Mouse (Mus musculus): ENCODE results near the gene Gm45213. TPM values are rescaled to one million over a fixed set of nuclear protein-coding genes. Genes with fewer than 3 reads are reported as not detected.

The Gm45213 gene
- polyA plus RNA-seq, 1 experiment from 2014 or later = not detected

DNA sequence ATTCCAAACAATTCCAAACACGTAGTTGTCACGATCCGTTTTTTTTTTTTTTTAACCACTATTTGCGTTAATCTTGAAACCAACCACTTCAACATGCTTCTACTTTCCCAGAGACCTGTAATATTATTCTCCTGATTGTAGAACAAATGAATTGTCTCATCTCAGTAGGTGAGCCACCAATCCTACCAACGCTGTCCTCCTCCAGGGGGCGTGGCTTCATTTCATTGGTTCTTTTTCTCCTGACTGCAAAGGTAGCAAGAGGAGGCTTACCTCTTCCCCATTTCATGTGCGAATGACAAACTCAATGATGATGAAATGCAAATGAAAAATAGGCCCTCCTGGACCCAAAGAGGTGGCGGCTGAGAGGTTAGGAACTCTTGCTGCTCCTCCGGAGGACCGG, 38.3 kb upstream of the Gm45213 start:
- no peak for TF ChIP-seq EP300 (IDR thresholded peaks at IDR 0.05; ENCODE audit: low read depth)
- TF ChIP-seq CTCF (IDR thresholded peaks at IDR 0.05; ENCODE audit: low read depth) = no peak
- H3K27me3 ChIP-seq (ENCODE audit: insufficient read depth, low read length) = no peaks in the 10 kb centered on the region
- H3K27ac ChIP-seq (ENCODE audit: low read depth) = no peak overlapping the region
- WGBS (ENCODE audit: insufficient replicate concordance) = 77% methylated on average over 10 of the region's 10 CpGs
- H3K4me3 ChIP-seq (ENCODE audit: low read depth, low read length) = no peak overlapping the region
- no peak overlapping the region for H3K4me2 ChIP-seq (ENCODE audit: low read depth, low read length)
- H3K9ac ChIP-seq (replicated peaks) = no peak overlapping the region
- no peaks in the 10 kb centered on the region for H3K4me1 ChIP-seq (ENCODE audit: insufficient read depth)
- no peaks in the 10 kb centered on the region for H3K36me3 ChIP-seq (replicated peaks; ENCODE audit: insufficient read depth, low read length)
- ATAC-seq (no peak; the same call in 1 of the 2 replicates), DNase-seq (no peak)
- H3K9me3 ChIP-seq (ENCODE audit: low read length) = no peaks in the 10 kb centered on the region

- no peaks in the 10 kb centered on the region for H3K4me1 ChIP-seq (ENCODE audit: insufficient read depth)
- H3K9ac ChIP-seq (replicated peaks) = no peak overlapping the region
- no peak overlapping the region for H3K4me3 ChIP-seq (ENCODE audit: low read depth, low read length)
- TF ChIP-seq CTCF (IDR thresholded peaks at IDR 0.05; ENCODE audit: low read depth) = no peak
- no peak for TF ChIP-seq EP300 (IDR thresholded peaks at IDR 0.05; ENCODE audit: low read depth)
- H3K9me3 ChIP-seq (ENCODE audit: low read length) = no peaks in the 10 kb centered on the region
- ATAC-seq (no peak), DNase-seq (no peak)
- no peaks in the 10 kb centered on the region for H3K36me3 ChIP-seq (replicated peaks; ENCODE audit: insufficient read depth, low read length)
- H3K4me2 ChIP-seq (ENCODE audit: low read depth, low read length) = no peak overlapping the region
- H3K27me3 ChIP-seq (ENCODE audit: insufficient read depth, low read length) = no peaks in the 10 kb centered on the region
- 79% methylated on average over 11 of the region's 11 CpGs for WGBS (ENCODE audit: insufficient replicate concordance)
- no peak overlapping the region for H3K27ac ChIP-seq (ENCODE audit: low read depth)
These were observed 35.1 kb upstream of the Gm45213 start for GRCm38 (mm10) chr7:66008161-66008891.

- H3K27me3 ChIP-seq (ENCODE audit: insufficient read depth, low read length) = no peaks in the 10 kb centered on the region
- H3K4me3 ChIP-seq (ENCODE audit: low read depth, low read length) = no peak overlapping the region
- H3K9ac ChIP-seq (replicated peaks) = no peak overlapping the region
- H3K36me3 ChIP-seq (replicated peaks; ENCODE audit: insufficient read depth, low read length) = no peaks in the 10 kb centered on the region
- no peaks in the 10 kb centered on the region for H3K4me1 ChIP-seq (ENCODE audit: insufficient read depth)
- TF ChIP-seq CTCF (IDR thresholded peaks at IDR 0.05; ENCODE audit: low read depth) = no peak
- ATAC-seq (no peak), DNase-seq (no peak)
- WGBS (ENCODE audit: insufficient replicate concordance) = 82% methylated on average over 16 of the region's 16 CpGs
- no peaks in the 10 kb centered on the region for H3K9me3 ChIP-seq (ENCODE audit: low read length)
- no peak overlapping the region for H3K4me2 ChIP-seq (ENCODE audit: low read depth, low read length)
- H3K27ac ChIP-seq (ENCODE audit: low read depth) = no peak overlapping the region
These were observed 34.5 kb upstream of the Gm45213 start for GRCm38 (mm10) chr7:66008892-66009273.

- TF ChIP-seq CTCF (IDR thresholded peaks at IDR 0.05; ENCODE audit: low read depth) (no peak), EP300 (IDR thresholded peaks at IDR 0.05; ENCODE audit: low read depth) (no peak)
- 56% methylated on average over 6 of the region's 6 CpGs for WGBS (ENCODE audit: insufficient replicate concordance)
- H3K4me2 ChIP-seq (ENCODE audit: low read depth, low read length) = no peak overlapping the region
These were observed 32.9 kb upstream of the Gm45213 start for GRCm38 (mm10) chr7:66010518-66010917.

GRCm38 (mm10) chr7:66027747-66028146, 15.7 kb upstream of the Gm45213 start:
- ATAC-seq = no peak
- Histone ChIP-seq H3K9ac (replicated peaks) (no peak overlapping the region), H3K27ac (ENCODE audit: low read depth) (no peak overlapping the region), H3K4me2 (ENCODE audit: low read depth, low read length) (no peak overlapping the region), H3K36me3 (replicated peaks; ENCODE audit: insufficient read depth, low read length) (no peaks in the 10 kb centered on the region), H3K9me3 (ENCODE audit: low read length) (no peaks in the 10 kb centered on the region), H3K27me3 (ENCODE audit: insufficient read depth, low read length) (no peaks in the 10 kb centered on the region), H3K4me1 (ENCODE audit: insufficient read depth) (no peaks in the 10 kb centered on the region), H3K4me3 (ENCODE audit: low read depth, low read length) (no peak overlapping the region)
- no peak for DNase-seq
- TF ChIP-seq CTCF (IDR thresholded peaks at IDR 0.05; ENCODE audit: low read depth) (peak; percentile 45), EP300 (IDR thresholded peaks at IDR 0.05; ENCODE audit: low read depth) (no peak)
- whole genome bisulfite sequencing (ENCODE audit: insufficient replicate concordance) = 82% methylated on average over 2 of the region's 2 CpGs

More at GRCm38 (mm10) chr7:66010518-66010917, 32.9 kb upstream of the Gm45213 start:
- ATAC-seq (no peak), DNase-seq (no peak)
- H3K4me3 ChIP-seq (ENCODE audit: low read depth, low read length) = no peak overlapping the region
- no peak overlapping the region for H3K9ac ChIP-seq (replicated peaks)
- H3K27me3 ChIP-seq (ENCODE audit: insufficient read depth, low read length) = no peaks in the 10 kb centered on the region
- H3K4me1 ChIP-seq (ENCODE audit: insufficient read depth) = no peaks in the 10 kb centered on the region
- no peaks in the 10 kb centered on the region for H3K36me3 ChIP-seq (replicated peaks; ENCODE audit: insufficient read depth, low read length)
- no peaks in the 10 kb centered on the region for H3K9me3 ChIP-seq (ENCODE audit: low read length)
- H3K27ac ChIP-seq (ENCODE audit: low read depth) = no peak overlapping the region

- no peaks in the 10 kb centered on the region for H3K9me3 ChIP-seq (ENCODE audit: low read length)
- no peak overlapping the region for H3K4me2 ChIP-seq (ENCODE audit: low read depth, low read length)
- H3K27me3 ChIP-seq (ENCODE audit: insufficient read depth, low read length) = no peaks in the 10 kb centered on the region
- no peak overlapping the region for H3K27ac ChIP-seq (ENCODE audit: low read depth)
- no peak for TF ChIP-seq EP300 (IDR thresholded peaks at IDR 0.05; ENCODE audit: low read depth)
- no peak for TF ChIP-seq CTCF (IDR thresholded peaks at IDR 0.05; ENCODE audit: low read depth)
- H3K9ac ChIP-seq (replicated peaks) = no peak overlapping the region
- no peaks in the 10 kb centered on the region for H3K4me1 ChIP-seq (ENCODE audit: insufficient read depth)
- no peak for DNase-seq
- WGBS (ENCODE audit: insufficient replicate concordance) = 68% methylated on average over 6 of the region's 6 CpGs
- no peak for ATAC-seq
- H3K36me3 ChIP-seq (replicated peaks; ENCODE audit: insufficient read depth, low read length) = no peaks in the 10 kb centered on the region
- no peak overlapping the region for H3K4me3 ChIP-seq (ENCODE audit: low read depth, low read length)
These were observed 14.5 kb upstream of the Gm45213 start for GRCm38 (mm10) chr7:66028766-66029512.
